Mouse (Mus musculus): ENCODE measurements around the gene Slc34a3. TPM values are rescaled to one million over a fixed set of nuclear protein-coding genes. Genes with fewer than 3 reads are reported as not detected.
A peak's percentile ranks its signal among the peaks of the same experiment; 100 is the strongest.

Slc34a3 gene
- polyA plus RNA-seq, 1 experiment = 0.06 TPM

DNA sequence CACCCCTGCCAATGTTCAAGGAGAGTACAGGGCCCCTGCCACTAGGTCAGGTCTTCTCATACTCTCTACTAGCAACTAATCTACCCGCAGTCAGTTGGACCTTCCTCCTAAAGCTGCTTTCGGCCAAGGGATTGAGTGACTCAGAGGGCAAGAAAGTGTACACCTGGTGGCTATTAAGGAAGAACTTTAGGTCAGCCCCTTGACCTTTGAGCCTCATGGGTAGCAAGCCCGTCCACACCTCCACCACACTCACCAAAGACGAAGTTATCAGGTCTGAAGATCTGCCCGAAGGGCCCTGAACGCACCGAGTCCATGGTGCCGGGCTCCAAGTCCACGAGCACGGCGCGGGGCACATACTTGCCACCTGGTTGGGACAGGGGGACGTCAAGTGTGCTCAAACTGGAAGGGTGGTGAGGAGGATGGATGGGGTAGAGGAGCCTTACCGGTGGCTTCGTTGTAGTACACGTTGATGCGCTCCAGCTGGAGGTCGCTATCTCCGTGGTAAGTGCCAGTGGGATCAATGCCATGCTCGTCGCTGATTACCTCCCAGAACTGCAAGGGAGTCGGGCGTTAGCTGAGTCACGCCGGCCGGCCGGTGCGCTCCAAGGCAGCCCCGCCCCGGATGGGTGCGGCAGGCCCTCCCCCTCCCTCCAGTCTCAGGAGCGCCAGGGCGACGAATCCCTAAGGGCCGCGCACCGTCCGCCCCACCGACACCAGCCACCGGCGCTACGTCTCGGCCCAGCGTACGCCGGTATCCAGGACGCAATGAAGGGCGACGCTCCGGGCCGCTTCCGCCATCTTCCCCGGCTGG, 10.3 kb downstream of the Slc34a3 start:
- Histone ChIP-seq H3K4me3 (ENCODE audit: extremely low read depth, insufficient read depth, insufficient read length) (peak overlapping the region; percentile 93), H3K36me3 (ENCODE audit: control insufficient read depth, insufficient read depth, low read length) (peaks cover 3% of the 10 kb centered on the region; the same call in 1 of the 2 replicates), H3K4me1 (ENCODE audit: control insufficient read depth, insufficient read depth, insufficient read length) (peaks cover 7% of the 10 kb centered on the region; the same call in 1 of the 2 replicates), H3K27ac (ENCODE audit: insufficient read depth, low read length) (peak overlapping the region; percentile 97), H3K27me3 (ENCODE audit: control insufficient read depth, insufficient read depth, low read length) (no peaks in the 10 kb centered on the region)
- peak in 1 of 2 experiments; percentile 83 for DNase-seq (ENCODE audit: low read depth in 1 of 2, low spot score in 2 of 2)
- TF ChIP-seq CTCF (IDR thresholded peaks at IDR 0.05; ENCODE audit: extremely low read depth, insufficient read depth, insufficient read length, insufficient replicate concordance) (no peak), POLR2A (IDR thresholded peaks at IDR 0.05; ENCODE audit: low read depth, low read length) (no peak)
- WGBS = 2% methylated on average over 51 of the region's 53 CpGs

DNA sequence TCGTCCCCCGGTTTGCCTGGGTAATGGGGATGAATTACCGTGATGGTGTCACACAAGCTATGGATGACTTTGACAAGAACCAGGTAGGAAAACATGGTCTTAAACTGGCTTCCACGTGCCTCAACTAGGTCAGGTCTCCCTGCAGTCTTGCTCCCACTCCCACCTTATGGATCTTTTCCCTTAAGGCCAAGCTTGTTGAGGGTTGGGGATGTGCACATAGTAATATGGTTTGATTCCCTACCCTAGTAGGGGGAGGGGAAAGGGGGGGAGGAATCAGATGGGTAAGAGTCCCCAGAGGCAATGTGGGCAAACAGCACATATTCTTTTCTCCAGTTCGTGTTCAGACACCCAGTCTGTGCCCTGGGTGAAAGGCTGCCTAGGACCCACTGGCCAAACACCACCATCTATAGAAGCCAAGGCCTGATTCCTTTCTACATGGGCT, 12.8 kb downstream of the Slc34a3 start:
- no peak for DNase-seq (ENCODE audit: low read depth in 1 of 2, low spot score in 2 of 2)
- TF ChIP-seq CTCF (IDR thresholded peaks at IDR 0.05; ENCODE audit: extremely low read depth, insufficient read depth, insufficient read length, insufficient replicate concordance) (no peak), POLR2A (IDR thresholded peaks at IDR 0.05; ENCODE audit: low read depth, low read length) (no peak)
- WGBS = 87% methylated on average over 5 of the region's 5 CpGs
- Histone ChIP-seq H3K4me3 (ENCODE audit: extremely low read depth, insufficient read depth, insufficient read length) (no peak overlapping the region), H3K27ac (ENCODE audit: insufficient read depth, low read length) (no peak overlapping the region), H3K4me1 (ENCODE audit: control insufficient read depth, insufficient read depth, insufficient read length) (peaks cover 5% of the 10 kb centered on the region; the same call in 1 of the 2 replicates), H3K36me3 (ENCODE audit: control insufficient read depth, insufficient read depth, low read length) (peaks cover 3% of the 10 kb centered on the region; the same call in 1 of the 2 replicates), H3K27me3 (ENCODE audit: control insufficient read depth, insufficient read depth, low read length) (no peaks in the 10 kb centered on the region)

DNA sequence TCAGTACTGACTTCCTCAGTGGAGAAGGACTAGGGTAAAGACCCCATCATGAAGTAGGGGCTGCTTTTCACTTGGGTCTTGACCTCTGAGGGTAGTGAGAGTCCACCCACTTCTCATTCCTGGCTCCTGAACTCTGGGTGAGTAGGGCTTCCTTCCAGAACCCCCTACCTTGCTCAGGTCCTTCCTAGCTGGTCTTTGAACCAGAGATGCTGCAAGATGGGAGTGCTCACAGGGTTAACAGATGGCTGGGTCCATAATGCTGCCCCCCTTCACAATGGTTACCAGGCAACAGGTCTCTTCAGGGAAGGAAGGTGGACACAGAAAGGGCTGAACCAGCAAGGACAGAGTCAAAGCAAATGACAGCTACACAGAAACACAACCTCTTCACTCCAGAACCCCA, 15.7 kb downstream of the Slc34a3 start, which contains the start of gene Fam166a:
Fam166a (plus strand) TSS at position 301 of the 400 bp plus-strand sequence.
- DNase-seq (ENCODE audit: low read depth in 1 of 2, low spot score in 2 of 2) = no peak
- peaks cover 1% of the 10 kb centered on the region; the same call in 1 of the 2 replicates for H3K4me1 ChIP-seq (ENCODE audit: control insufficient read depth, insufficient read depth, insufficient read length)
- TF ChIP-seq POLR2A (IDR thresholded peaks at IDR 0.05; ENCODE audit: low read depth, low read length) (no peak), CTCF (IDR thresholded peaks at IDR 0.05; ENCODE audit: extremely low read depth, insufficient read depth, insufficient read length, insufficient replicate concordance) (no peak)

DNA sequence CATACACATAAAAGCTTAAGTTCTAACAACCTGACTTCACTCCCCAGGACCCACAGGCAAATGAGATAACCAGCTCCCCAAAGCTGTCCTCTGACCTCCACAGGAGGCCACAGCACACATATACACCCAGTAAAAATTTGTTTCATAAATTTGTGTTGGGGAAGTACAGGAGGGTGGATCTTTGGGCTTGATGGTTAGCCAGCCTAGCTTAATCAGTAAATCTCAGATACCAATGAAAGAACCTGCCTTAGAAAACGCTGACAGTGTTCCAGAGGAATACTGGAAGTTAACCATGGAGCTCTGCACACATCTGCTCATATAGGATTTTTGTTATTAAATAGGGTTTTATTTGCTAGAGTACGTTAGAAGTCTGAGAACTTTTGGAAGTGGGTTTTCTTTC, 16.5 kb downstream of the Slc34a3 start:
- DNase-seq (ENCODE audit: low read depth in 1 of 2, low spot score in 2 of 2) = no peak
- Histone ChIP-seq H3K36me3 (ENCODE audit: control insufficient read depth, insufficient read depth, low read length) (peaks cover 3% of the 10 kb centered on the region; the same call in 1 of the 2 replicates), H3K27ac (ENCODE audit: insufficient read depth, low read length) (no peak overlapping the region), H3K4me1 (ENCODE audit: control insufficient read depth, insufficient read depth, insufficient read length) (no peaks in the 10 kb centered on the region), H3K27me3 (ENCODE audit: control insufficient read depth, insufficient read depth, low read length) (no peaks in the 10 kb centered on the region), H3K4me3 (ENCODE audit: extremely low read depth, insufficient read depth, insufficient read length) (no peak overlapping the region)
- 62% methylated on average over 2 of the region's 2 CpGs for WGBS
- TF ChIP-seq POLR2A (IDR thresholded peaks at IDR 0.05; ENCODE audit: low read depth, low read length) = no peak
- no peak for TF ChIP-seq CTCF (IDR thresholded peaks at IDR 0.05; ENCODE audit: extremely low read depth, insufficient read depth, insufficient read length, insufficient replicate concordance)

More for the DNA sequence above, 15.7 kb downstream of the Slc34a3 start, which contains the start of gene Fam166a:
- Histone ChIP-seq H3K27ac (ENCODE audit: insufficient read depth, low read length) (no peak within 1 kb of the TSS), H3K4me3 (ENCODE audit: extremely low read depth, insufficient read depth, insufficient read length) (no peak within 1 kb of the TSS), H3K27me3 (ENCODE audit: control insufficient read depth, insufficient read depth, low read length) (no peaks in the 10 kb centered on the region), H3K36me3 (ENCODE audit: control insufficient read depth, insufficient read depth, low read length) (peaks cover 3% of the 10 kb centered on the region; the same call in 1 of the 2 replicates)

DNA sequence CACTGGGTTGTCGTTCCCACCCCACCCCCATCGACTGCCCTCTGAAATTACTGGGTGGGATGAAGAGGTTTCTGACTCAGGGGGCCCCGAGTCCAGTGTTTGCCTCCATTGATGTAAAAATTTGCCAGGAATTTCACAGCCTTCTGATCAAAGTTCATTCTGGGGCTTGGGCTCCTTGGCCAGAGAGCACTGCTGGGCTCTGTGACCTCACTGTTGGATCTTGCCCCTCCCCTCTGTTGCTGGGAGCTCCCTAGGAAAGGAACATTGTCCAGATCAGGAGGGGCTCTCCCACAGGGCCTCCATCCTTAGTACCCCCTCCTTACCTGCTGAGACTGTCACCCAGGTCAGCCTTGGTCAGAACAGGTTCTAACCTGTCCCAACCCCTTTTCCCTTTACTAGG, 19.7 kb downstream of the Slc34a3 start, which contains the start of gene Stpg3:
Stpg3 (minus strand) TSS at position 194 of the 400 bp plus-strand sequence.
- WGBS = 81% methylated on average over 3 of the region's 3 CpGs
- no peak within 1 kb of the TSS for H3K27ac ChIP-seq (ENCODE audit: insufficient read depth, low read length)
- H3K36me3 ChIP-seq (ENCODE audit: control insufficient read depth, insufficient read depth, low read length) = peaks cover 2% of the 10 kb centered on the region; the same call in 1 of the 2 replicates
- H3K4me3 ChIP-seq (ENCODE audit: extremely low read depth, insufficient read depth, insufficient read length) = no peak within 1 kb of the TSS
- peaks cover 9% of the 10 kb centered on the region; the same call in 1 of the 2 replicates for H3K4me1 ChIP-seq (ENCODE audit: control insufficient read depth, insufficient read depth, insufficient read length)
- no peak for TF ChIP-seq CTCF (IDR thresholded peaks at IDR 0.05; ENCODE audit: extremely low read depth, insufficient read depth, insufficient read length, insufficient replicate concordance)
- no peak for TF ChIP-seq POLR2A (IDR thresholded peaks at IDR 0.05; ENCODE audit: low read depth, low read length)
- DNase-seq (ENCODE audit: low read depth in 1 of 2, low spot score in 2 of 2) = no peak
- no peaks in the 10 kb centered on the region for H3K27me3 ChIP-seq (ENCODE audit: control insufficient read depth, insufficient read depth, low read length)

DNA sequence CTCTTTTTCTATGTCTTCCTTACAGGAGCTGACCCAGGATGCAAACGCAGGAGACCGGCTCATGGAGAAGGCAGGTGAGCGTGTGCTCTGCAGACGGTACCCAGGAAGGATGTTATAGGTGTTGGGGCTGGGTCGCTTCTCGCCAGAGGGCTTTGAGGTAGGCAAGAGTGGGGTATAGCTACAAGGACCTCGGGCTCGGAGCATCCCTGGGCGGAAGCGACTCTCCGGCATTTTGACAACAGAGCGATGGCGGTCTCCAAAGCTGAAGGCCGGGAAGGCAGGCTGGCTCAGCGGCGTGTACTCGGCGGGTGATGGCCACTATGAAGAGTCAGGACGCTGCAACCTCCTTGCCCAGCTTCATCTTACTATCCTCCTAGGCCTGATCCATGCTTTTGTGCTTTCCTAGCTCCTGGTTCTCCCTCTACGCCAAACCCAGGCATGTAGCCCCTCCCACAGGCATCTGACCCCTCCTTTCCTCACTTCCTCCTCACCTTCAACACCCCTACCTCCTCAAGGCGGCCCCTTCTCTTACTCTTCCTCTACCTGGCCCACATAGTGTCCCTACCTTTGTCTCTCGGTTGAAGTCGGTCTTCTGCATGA, 20.8 kb downstream of the Slc34a3 start:
- no peak overlapping the region for H3K4me3 ChIP-seq (ENCODE audit: extremely low read depth, insufficient read depth, insufficient read length)
- no peak for TF ChIP-seq POLR2A (IDR thresholded peaks at IDR 0.05; ENCODE audit: low read depth, low read length)
- TF ChIP-seq CTCF (IDR thresholded peaks at IDR 0.05; ENCODE audit: extremely low read depth, insufficient read depth, insufficient read length, insufficient replicate concordance) = no peak
- no peak for DNase-seq (ENCODE audit: low read depth in 1 of 2, low spot score in 2 of 2)
- peaks cover 9% of the 10 kb centered on the region; the same call in 1 of the 2 replicates for H3K4me1 ChIP-seq (ENCODE audit: control insufficient read depth, insufficient read depth, insufficient read length)
- H3K36me3 ChIP-seq (ENCODE audit: control insufficient read depth, insufficient read depth, low read length) = peaks cover 2% of the 10 kb centered on the region; the same call in 1 of the 2 replicates
- H3K27ac ChIP-seq (ENCODE audit: insufficient read depth, low read length) = no peak overlapping the region
- 88% methylated on average over 23 of the region's 23 CpGs for WGBS
- H3K27me3 ChIP-seq (ENCODE audit: control insufficient read depth, insufficient read depth, low read length) = no peaks in the 10 kb centered on the region
